13 mouse cellular contexts compared by ENCODE assay signal in the genomic region with DNA sequence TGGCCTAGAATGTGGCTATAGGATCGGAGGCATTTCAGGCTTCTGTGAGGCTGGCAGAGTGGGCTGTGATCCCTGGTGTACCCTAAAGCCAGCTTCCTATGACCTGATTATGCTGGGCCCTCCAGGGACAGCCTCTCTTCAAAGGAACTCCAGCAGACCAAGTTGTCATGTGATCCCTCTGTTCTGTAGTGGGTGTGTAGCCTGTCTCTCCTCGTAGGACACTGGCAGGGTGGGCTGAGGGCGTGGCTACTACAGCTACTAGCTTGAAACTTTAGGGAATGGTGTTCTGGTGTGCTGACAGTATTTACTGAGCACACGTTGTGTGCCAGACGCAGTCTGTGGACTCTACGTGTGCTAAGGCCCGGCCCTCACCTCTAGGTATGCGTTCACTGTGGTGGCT. TPM values are rescaled to one million over a fixed set of nuclear protein-coding genes. Genes with fewer than 3 reads are reported as not detected.
DNase-seq lines count a peak whose midpoint lies in the region; ATAC-seq and TF ChIP-seq lines count a peak whose summit lies in the region.
"Had no signal": no experiment of that assay in that cellular context is flagged by ENCODE, and none has a peak within 500 bp of the region (broad histone marks: within the 10 kb centered on the region; RNA-seq: fewer than 3 reads in every experiment).

No protein-coding gene starts in this region.

- no peak for DNase-seq in heart, adult 11 months
- no peak for DNase-seq in cerebellum, adult 11-12 months
- no peak for DNase-seq in cerebellum, postnatal 25 days
- DNase-seq: retina, postnatal 1 day had no signal

- H3K79me2 ChIP-seq in myocyte (ENCODE audit: control insufficient read depth, insufficient read depth): peaks cover 5% of the 10 kb centered on the region

- H3K27ac ChIP-seq in heart, embryonic 13.5 days (replicated peaks): peak overlapping the region; percentile 61
- no peak overlapping the region for H3K27ac ChIP-seq in midbrain, embryonic 13.5 days
- no peak overlapping the region for H3K27ac ChIP-seq in midbrain, embryonic 16.5 days (ENCODE audit: low read length)
- H3K27ac ChIP-seq in intestine, embryonic 15.5 days: no peak overlapping the region
- H3K27ac ChIP-seq: kidney, embryonic 15.5 days had no signal

- peaks cover 18% of the 10 kb centered on the region for H3K36me3 ChIP-seq in heart, embryonic 13.5 days
- H3K36me3 ChIP-seq in midbrain, embryonic 13.5 days: peaks cover 15% of the 10 kb centered on the region; the same call in 1 of the 2 replicates
- no peaks in the 10 kb centered on the region; the same call in 1 of the 2 replicates for H3K36me3 ChIP-seq in midbrain, embryonic 16.5 days (ENCODE audit: control insufficient read depth, insufficient read depth, low read length)
- H3K36me3 ChIP-seq in intestine, embryonic 15.5 days: peaks cover 3% of the 10 kb centered on the region; the same call in 1 of the 2 replicates
- H3K36me3 ChIP-seq in myocyte (ENCODE audit: control insufficient read depth, insufficient read depth): no peaks in the 10 kb centered on the region

- no peak overlapping the region for H3ac ChIP-seq in myocyte (ENCODE audit: control insufficient read depth, insufficient read length)

- peak overlapping the region; percentile 60 for H3K9ac ChIP-seq in heart, embryonic 13.5 days
- 0 out of 2 replicates have a peak overlapping the region, but pooled peaks have one; percentile 36 for H3K9ac ChIP-seq in midbrain, embryonic 13.5 days (replicated peaks)
- no peak overlapping the region for H3K9ac ChIP-seq in midbrain, embryonic 16.5 days (ENCODE audit: low read depth, low read length)
- H3K9ac ChIP-seq in intestine, embryonic 15.5 days: peak overlapping the region; percentile 12; the same call in 1 of the 2 replicates
- H3K9ac ChIP-seq: kidney, embryonic 15.5 days had no signal

- no peak for ATAC-seq in heart, embryonic 13.5 days (ENCODE audit: extremely low read depth, insufficient number of reproducible peaks, low FRiP score, low TSS enrichment)
- no peak for ATAC-seq in midbrain, embryonic 13.5 days
- no peak for ATAC-seq in midbrain, embryonic 16.5 days
- no peak for ATAC-seq in intestine, embryonic 15.5 days
- ATAC-seq: activated CD4-positive, CD25-positive, alpha-beta regulatory T cell, adult 4 months; forebrain, embryonic 14.5 days; lung, postnatal 0 days had no signal

- no peak overlapping the region for H3K4me3 ChIP-seq in heart, embryonic 13.5 days
- no peak overlapping the region for H3K4me3 ChIP-seq in midbrain, embryonic 13.5 days (replicated peaks)
- no peak overlapping the region for H3K4me3 ChIP-seq in midbrain, embryonic 16.5 days (ENCODE audit: low read depth, low read length)
- no peak overlapping the region for H3K4me3 ChIP-seq in intestine, embryonic 15.5 days (replicated peaks)
- H3K4me3 ChIP-seq in myocyte: no peak overlapping the region
- H3K4me3 ChIP-seq: kidney, embryonic 15.5 days had no signal

- H3K4me1 ChIP-seq in heart, embryonic 13.5 days: peaks cover 89% of the 10 kb centered on the region
- peaks cover 68% of the 10 kb centered on the region for H3K4me1 ChIP-seq in midbrain, embryonic 13.5 days (replicated peaks)
- peaks cover 28% of the 10 kb centered on the region for H3K4me1 ChIP-seq in midbrain, embryonic 16.5 days (ENCODE audit: control insufficient read depth, insufficient read depth, low read length)
- peaks cover 69% of the 10 kb centered on the region for H3K4me1 ChIP-seq in intestine, embryonic 15.5 days (replicated peaks)

- 66% methylated on average over 8 of the region's 8 CpGs for WGBS in heart, embryonic 13.5 days
- 72% methylated on average over 8 of the region's 8 CpGs for WGBS in midbrain, embryonic 13.5 days
- 70% methylated on average over 8 of the region's 8 CpGs for WGBS in midbrain, embryonic 16.5 days
- WGBS in intestine, embryonic 15.5 days: 56% methylated on average over 8 of the region's 8 CpGs

- H3K9me3 ChIP-seq in heart, embryonic 13.5 days: no peaks in the 10 kb centered on the region
- no peaks in the 10 kb centered on the region for H3K9me3 ChIP-seq in midbrain, embryonic 13.5 days
- H3K9me3 ChIP-seq in midbrain, embryonic 16.5 days (replicated peaks; ENCODE audit: control insufficient read depth, low read length, poor library complexity, severe bottlenecking): no peaks in the 10 kb centered on the region
- H3K9me3 ChIP-seq in intestine, embryonic 15.5 days: no peaks in the 10 kb centered on the region
- H3K9me3 ChIP-seq: kidney, embryonic 15.5 days had no signal

- no peak for TF ChIP-seq POLR2A in myocyte (IDR thresholded peaks at IDR 0.05; ENCODE audit: insufficient read length, low read depth)

- H3K4me2 ChIP-seq in heart, embryonic 13.5 days: peak overlapping the region; percentile 21; the same call in 1 of the 2 replicates
- no peak overlapping the region for H3K4me2 ChIP-seq in midbrain, embryonic 13.5 days (replicated peaks)
- H3K4me2 ChIP-seq in midbrain, embryonic 16.5 days (ENCODE audit: low read length): no peak overlapping the region
- no peak overlapping the region; the same call in 1 of the 2 replicates for H3K4me2 ChIP-seq in intestine, embryonic 15.5 days (replicated peaks)
- peak overlapping the region; percentile 44 for H3K4me2 ChIP-seq in myocyte (ENCODE audit: low read depth)
- H3K4me2 ChIP-seq: kidney, embryonic 15.5 days had no signal

- H3K27me3 ChIP-seq in heart, embryonic 13.5 days (replicated peaks): peaks cover 7% of the 10 kb centered on the region; the same call in 1 of the 2 replicates
- peaks cover 25% of the 10 kb centered on the region for H3K27me3 ChIP-seq in midbrain, embryonic 13.5 days
- H3K27me3 ChIP-seq in midbrain, embryonic 16.5 days (ENCODE audit: control insufficient read depth, insufficient read depth, low read depth, low read length): no peaks in the 10 kb centered on the region; the same call in 1 of the 2 replicates
- H3K27me3 ChIP-seq in intestine, embryonic 15.5 days (replicated peaks): peaks cover 10% of the 10 kb centered on the region
- no peaks in the 10 kb centered on the region for H3K27me3 ChIP-seq in myocyte (ENCODE audit: control insufficient read depth, insufficient read depth, insufficient read length)

TF ChIP-seq in myocyte, 11 proteins besides CTCF, POLR2A, EP300 and RAD21:
- TF ChIP-seq USF1 (IDR thresholded peaks at IDR 0.05; ENCODE audit: low read depth) (peak; percentile 39), MYOG (IDR thresholded peaks at IDR 0.05; ENCODE audit: control insufficient read depth in 1 of 3, insufficient read depth in 1 of 3, insufficient read length in 2 of 3, low read depth in 2 of 3) (no peak), REST (IDR thresholded peaks at IDR 0.05; ENCODE audit: insufficient read depth, insufficient read length) (no peak)
TF ChIP-seq in myocyte: peak in this region for 1.

RNA-seq across cellular contexts. Expression of a gene that starts 3.4 kb away (rescaled TPM):
- 10.7 and 11.1 TPM in 2 replicates for polyA plus RNA-seq in heart, embryonic 13.5 days (2015; fragmentation: Nextera tagmentation; extraction: Ambion mirVana)
- polyA plus RNA-seq in midbrain, embryonic 13.5 days (2015; fragmentation: Nextera tagmentation; extraction: Ambion mirVana): 8.8 and 10.1 TPM in 2 replicates
- 17.2 and 18.1 TPM in 2 replicates for polyA plus RNA-seq in midbrain, embryonic 16.5 days (2015; fragmentation: Nextera tagmentation; extraction: Ambion mirVana)
- polyA plus RNA-seq in intestine, embryonic 15.5 days (2015; fragmentation: Nextera tagmentation; extraction: Ambion mirVana): 19.9 and 23.8 TPM in 2 replicates
- polyA plus RNA-seq in myocyte (2012; fragmentation: generic; extraction: Trizol): 21.7 TPM

RNA-seq across cellular contexts. Expression of a gene that starts 4.9 kb away (rescaled TPM):
- polyA plus RNA-seq in heart, embryonic 13.5 days (2015; fragmentation: Nextera tagmentation; extraction: Ambion mirVana): 0.98 and 1.1 TPM in 2 replicates
- polyA plus RNA-seq in midbrain, embryonic 13.5 days (2015; fragmentation: Nextera tagmentation; extraction: Ambion mirVana): 0.44 and 0.70 TPM in 2 replicates
- polyA plus RNA-seq in midbrain, embryonic 16.5 days (2015; fragmentation: Nextera tagmentation; extraction: Ambion mirVana): 0.63 and 0.80 TPM in 2 replicates
- polyA plus RNA-seq in intestine, embryonic 15.5 days (2015; fragmentation: Nextera tagmentation; extraction: Ambion mirVana): 1.0 and 2.2 TPM in 2 replicates
- polyA plus RNA-seq in myocyte (2012; fragmentation: generic; extraction: Trizol): 0.92 TPM
- polyA plus RNA-seq: forebrain, embryonic 14.5 days had no signal

RNA-seq across cellular contexts. Expression of a gene that starts 10.4 kb away (rescaled TPM):
- 81.9 and 90.9 TPM in 2 replicates for polyA plus RNA-seq in heart, embryonic 13.5 days (2015; fragmentation: Nextera tagmentation; extraction: Ambion mirVana)
- polyA plus RNA-seq in midbrain, embryonic 13.5 days (2015; fragmentation: Nextera tagmentation; extraction: Ambion mirVana): 46.5 and 49.8 TPM in 2 replicates
- polyA plus RNA-seq in midbrain, embryonic 16.5 days (2015; fragmentation: Nextera tagmentation; extraction: Ambion mirVana): 24.9 and 25.0 TPM in 2 replicates
- polyA plus RNA-seq in intestine, embryonic 15.5 days (2015; fragmentation: Nextera tagmentation; extraction: Ambion mirVana): 71.2 and 71.7 TPM in 2 replicates
- 80.2 TPM for polyA plus RNA-seq in myocyte (2012; fragmentation: generic; extraction: Trizol)

RNA-seq across cellular contexts. Expression of a gene that starts 17.6 kb away (rescaled TPM):
- 72.2 and 78.1 TPM in 2 replicates for polyA plus RNA-seq in heart, embryonic 13.5 days (2015; fragmentation: Nextera tagmentation; extraction: Ambion mirVana)
- 127 and 133 TPM in 2 replicates for polyA plus RNA-seq in midbrain, embryonic 13.5 days (2015; fragmentation: Nextera tagmentation; extraction: Ambion mirVana)
- polyA plus RNA-seq in midbrain, embryonic 16.5 days (2015; fragmentation: Nextera tagmentation; extraction: Ambion mirVana): 145 and 146 TPM in 2 replicates
- polyA plus RNA-seq in intestine, embryonic 15.5 days (2015; fragmentation: Nextera tagmentation; extraction: Ambion mirVana): 83.2 and 85.7 TPM in 2 replicates
- polyA plus RNA-seq in myocyte (2012; fragmentation: generic; extraction: Trizol): 42.0 TPM

RNA-seq across cellular contexts. Expression of a gene that starts 17.7 kb away (rescaled TPM):
- 0.06 TPM in 1 of 2 replicates, not detected in the other for polyA plus RNA-seq in heart, embryonic 13.5 days (2015; fragmentation: Nextera tagmentation; extraction: Ambion mirVana)
- polyA plus RNA-seq in midbrain, embryonic 13.5 days (2015; fragmentation: Nextera tagmentation; extraction: Ambion mirVana): not detected in 2 replicates
- not detected in 2 replicates for polyA plus RNA-seq in midbrain, embryonic 16.5 days (2015; fragmentation: Nextera tagmentation; extraction: Ambion mirVana)
- 0.06 TPM in 1 of 2 replicates, not detected in the other for polyA plus RNA-seq in intestine, embryonic 15.5 days (2015; fragmentation: Nextera tagmentation; extraction: Ambion mirVana)
- polyA plus RNA-seq in myocyte (2012; fragmentation: generic; extraction: Trizol): 0.10 TPM
- polyA plus RNA-seq: activated CD4-positive, CD25-positive, alpha-beta regulatory T cell, adult 4 months; forebrain, embryonic 14.5 days; kidney, embryonic 15.5 days had no signal

Comparison
In these comparisons a context has a peak if more than half of its experiments do, and no peak if none do; other contexts are left out.
1. H3K4me2 ChIP-seq: peak in heart, embryonic 13.5 days (single experiment) and myocyte (single experiment); none in midbrain, embryonic 13.5 days (single experiment), midbrain, embryonic 16.5 days (single experiment) and intestine, embryonic 15.5 days (single experiment).